Mouse (Mus musculus): ENCODE results near the gene Rfx7. TPM values are rescaled to one million over a fixed set of nuclear protein-coding genes. Genes with fewer than 3 reads are reported as not detected.

Gene Rfx7
- polyA plus RNA-seq, 1 experiment: 33.6 TPM

- Histone ChIP-seq H3K4me3 (ENCODE audit: insufficient read depth, low read length) (no peak overlapping the region), H3K27ac (ENCODE audit: insufficient read depth, low read length) (no peak overlapping the region), H3K4me1 (ENCODE audit: control insufficient read depth, insufficient read depth, low read length) (no peaks in the 10 kb centered on the region)
- TF ChIP-seq CTCF (IDR thresholded peaks at IDR 0.05; ENCODE audit: borderline replicate concordance, insufficient read depth, low read length) (no peak), POLR2A (IDR thresholded peaks at IDR 0.05; ENCODE audit: low read depth, low read length) (no peak)
These were observed 19.6 kb upstream of the Rfx7 start for GRCm38 (mm10) chr9:72512229-72512981.

GRCm38 (mm10) chr9:72515366-72515765 lies 16.7 kb upstream of the Rfx7 start:
- no peak overlapping the region for H3K27ac ChIP-seq (ENCODE audit: insufficient read depth, low read length)
- H3K4me1 ChIP-seq (ENCODE audit: control insufficient read depth, insufficient read depth, low read length): no peaks in the 10 kb centered on the region
- TF ChIP-seq POLR2A (IDR thresholded peaks at IDR 0.05; ENCODE audit: low read depth, low read length): no peak
- TF ChIP-seq CTCF (IDR thresholded peaks at IDR 0.05; ENCODE audit: borderline replicate concordance, insufficient read depth, low read length): no peak
- no peak overlapping the region for H3K4me3 ChIP-seq (ENCODE audit: insufficient read depth, low read length)

GRCm38 (mm10) chr9:72519246-72519645 lies 12.8 kb upstream of the Rfx7 start:
- no peak overlapping the region for H3K27ac ChIP-seq (ENCODE audit: insufficient read depth, low read length)
- no peak overlapping the region for H3K4me3 ChIP-seq (ENCODE audit: insufficient read depth, low read length)
- H3K4me1 ChIP-seq (ENCODE audit: control insufficient read depth, insufficient read depth, low read length): no peaks in the 10 kb centered on the region
- TF ChIP-seq CTCF (IDR thresholded peaks at IDR 0.05; ENCODE audit: borderline replicate concordance, insufficient read depth, low read length) (no peak), POLR2A (IDR thresholded peaks at IDR 0.05; ENCODE audit: low read depth, low read length) (no peak)

- H3K4me1 ChIP-seq (ENCODE audit: control insufficient read depth, insufficient read depth, low read length): no peaks in the 10 kb centered on the region
- H3K4me3 ChIP-seq (ENCODE audit: insufficient read depth, low read length): no peak overlapping the region
- TF ChIP-seq POLR2A (IDR thresholded peaks at IDR 0.05; ENCODE audit: low read depth, low read length): no peak
- no peak for TF ChIP-seq CTCF (IDR thresholded peaks at IDR 0.05; ENCODE audit: borderline replicate concordance, insufficient read depth, low read length)
- H3K27ac ChIP-seq (ENCODE audit: insufficient read depth, low read length): no peak overlapping the region
These were observed 11.2 kb upstream of the Rfx7 start for GRCm38 (mm10) chr9:72520849-72521248.

GRCm38 (mm10) chr9:72526091-72526490 lies 5.9 kb upstream of the Rfx7 start:
- H3K27ac ChIP-seq (ENCODE audit: insufficient read depth, low read length): no peak overlapping the region
- H3K4me3 ChIP-seq (ENCODE audit: insufficient read depth, low read length): no peak overlapping the region
- no peak for TF ChIP-seq POLR2A (IDR thresholded peaks at IDR 0.05; ENCODE audit: low read depth, low read length)
- TF ChIP-seq CTCF (IDR thresholded peaks at IDR 0.05; ENCODE audit: borderline replicate concordance, insufficient read depth, low read length): no peak
- 0 out of 2 replicates have a peak, but pooled peaks cover 5% of the 10 kb centered on the region for H3K4me1 ChIP-seq (ENCODE audit: control insufficient read depth, insufficient read depth, low read length)

- TF ChIP-seq POLR2A (IDR thresholded peaks at IDR 0.05; ENCODE audit: low read depth, low read length) (no peak), CTCF (IDR thresholded peaks at IDR 0.05; ENCODE audit: borderline replicate concordance, insufficient read depth, low read length) (peak; percentile 98)
- no peak overlapping the region for H3K27ac ChIP-seq (ENCODE audit: insufficient read depth, low read length)
- H3K4me3 ChIP-seq (ENCODE audit: insufficient read depth, low read length): no peak overlapping the region
- 0 out of 2 replicates have a peak, but pooled peaks cover 6% of the 10 kb centered on the region for H3K4me1 ChIP-seq (ENCODE audit: control insufficient read depth, insufficient read depth, low read length)
These were observed 1.8 kb upstream of the Rfx7 start for GRCm38 (mm10) chr9:72530237-72530636.

GRCm38 (mm10) chr9:72530824-72531223 lies 1.2 kb upstream of the Rfx7 start:
- Histone ChIP-seq H3K27ac (ENCODE audit: insufficient read depth, low read length) (peak overlapping the region; percentile 87), H3K4me3 (ENCODE audit: insufficient read depth, low read length) (no peak overlapping the region), H3K4me1 (ENCODE audit: control insufficient read depth, insufficient read depth, low read length) (0 out of 2 replicates have a peak, but pooled peaks cover 6% of the 10 kb centered on the region)
- TF ChIP-seq CTCF (IDR thresholded peaks at IDR 0.05; ENCODE audit: borderline replicate concordance, insufficient read depth, low read length) (no peak), POLR2A (IDR thresholded peaks at IDR 0.05; ENCODE audit: low read depth, low read length) (no peak; the same call in 1 of the 2 replicates)

- Histone ChIP-seq H3K4me3 (ENCODE audit: insufficient read depth, low read length) (peak overlapping the region; percentile 55), H3K4me1 (ENCODE audit: control insufficient read depth, insufficient read depth, low read length) (0 out of 2 replicates have a peak, but pooled peaks cover 6% of the 10 kb centered on the region), H3K27ac (ENCODE audit: insufficient read depth, low read length) (peak overlapping the region; percentile 87)
- TF ChIP-seq POLR2A (IDR thresholded peaks at IDR 0.05; ENCODE audit: low read depth, low read length) (peak; percentile 91), CTCF (IDR thresholded peaks at IDR 0.05; ENCODE audit: borderline replicate concordance, insufficient read depth, low read length) (no peak)
These were observed 597 bp upstream of the Rfx7 start for GRCm38 (mm10) chr9:72531291-72531995.

- TF ChIP-seq CTCF (IDR thresholded peaks at IDR 0.05; ENCODE audit: borderline replicate concordance, insufficient read depth, low read length) (no peak), POLR2A (IDR thresholded peaks at IDR 0.05; ENCODE audit: low read depth, low read length) (no peak)
- Histone ChIP-seq H3K27ac (ENCODE audit: insufficient read depth, low read length) (peak overlapping the region; percentile 95), H3K4me1 (ENCODE audit: control insufficient read depth, insufficient read depth, low read length) (0 out of 2 replicates have a peak, but pooled peaks cover 6% of the 10 kb centered on the region), H3K4me3 (ENCODE audit: insufficient read depth, low read length) (peak overlapping the region; percentile 98)
These were observed 495 bp downstream of the Rfx7 start for GRCm38 (mm10) chr9:72532381-72533088.

Data from embryonic fibroblast, embryonic 13.5 days (primary cell).